Mouse (Mus musculus): ENCODE measurements at regions not wholly inside any gene's neighbourhood (a gene's known extent, or its start where the extent isn't known, plus 50 kb on each side); places are given as distances from the start of the nearest gene placed in this dataset.

DNA sequence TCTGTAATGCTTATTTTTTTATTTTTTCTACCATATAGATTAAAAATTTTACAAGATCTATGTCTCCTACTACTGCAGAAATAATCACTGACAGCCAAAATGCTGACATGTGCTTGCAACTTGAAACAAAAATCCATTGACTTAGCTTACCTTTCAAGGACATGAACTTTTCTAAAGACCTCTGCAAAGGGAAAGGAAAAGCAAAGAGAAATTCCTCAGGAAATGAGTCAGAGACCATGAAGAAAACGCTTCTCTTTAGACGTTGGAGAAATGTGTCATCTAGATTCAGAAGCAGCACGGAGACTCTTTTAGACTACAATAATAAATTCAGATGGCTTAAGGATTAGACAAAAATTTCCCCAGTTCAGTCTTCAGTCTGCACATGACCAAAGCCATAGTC is 2188.6 kb upstream of the Tenm3 start:
- DNase-seq (ENCODE audit: low read depth, low spot score) = peak; percentile 3

DNA sequence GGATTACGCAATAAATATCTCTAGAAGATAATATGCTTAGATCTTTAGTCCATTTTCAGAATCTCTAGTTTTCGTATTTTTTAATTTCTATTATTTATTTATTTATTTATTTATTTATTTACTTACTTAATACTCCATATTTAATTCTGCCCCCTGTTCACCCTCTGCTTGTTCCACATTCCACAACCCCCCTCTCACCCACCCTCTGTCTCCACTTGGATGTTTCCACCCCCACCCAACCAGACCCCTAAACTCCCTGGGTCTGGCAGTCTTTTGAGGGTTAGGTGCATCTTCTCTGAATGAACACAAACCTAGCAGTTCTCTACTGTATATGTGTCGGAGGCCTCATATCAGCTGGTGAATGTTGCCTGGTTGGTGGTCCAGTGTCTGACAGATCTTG is 2166.8 kb upstream of the Tenm3 start:
- DNase-seq (ENCODE audit: low read depth, low spot score) = no peak

DNA sequence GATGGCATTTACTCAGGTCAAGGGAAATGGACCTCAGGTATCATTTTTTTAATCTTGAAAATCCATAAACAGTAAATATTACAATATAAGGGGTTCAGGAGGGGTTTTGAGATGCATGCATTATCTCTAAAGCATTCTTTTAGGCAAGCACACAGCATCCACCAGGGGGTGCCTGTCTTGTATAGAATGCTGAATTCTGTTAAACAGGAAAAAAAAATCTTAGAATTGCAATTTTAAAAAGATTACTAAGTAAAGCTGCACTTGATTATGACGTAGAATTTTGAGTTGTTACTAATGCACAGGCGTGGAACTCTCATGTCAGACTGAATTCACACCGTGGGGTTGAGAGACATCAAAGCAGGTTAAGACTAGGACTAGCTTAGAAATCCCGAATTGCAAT is 2123.6 kb upstream of the Tenm3 start:
- DNase-seq (ENCODE audit: low read depth, low spot score) = peak; percentile 45

DNA sequence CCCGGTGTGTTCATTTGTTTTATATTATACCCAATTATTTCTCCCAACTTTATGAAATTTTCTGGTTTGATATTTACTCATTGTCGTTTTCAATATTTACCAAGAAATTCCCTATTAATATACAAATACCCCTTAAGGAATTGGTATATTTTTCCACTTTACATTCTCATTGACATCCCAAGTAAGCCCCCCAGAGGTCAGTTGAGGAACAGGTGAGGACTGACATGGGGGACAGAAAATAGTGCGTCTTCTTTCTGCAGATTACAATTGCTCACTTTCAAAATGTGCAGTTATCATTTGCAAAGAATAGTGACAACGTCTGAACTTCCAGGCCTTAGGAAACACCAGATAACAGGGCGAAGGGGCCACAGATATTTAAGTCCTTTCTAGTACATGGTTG is 2073.8 kb upstream of the Tenm3 start:
- peak; percentile 25 for DNase-seq (ENCODE audit: low read depth, low spot score)

DNA sequence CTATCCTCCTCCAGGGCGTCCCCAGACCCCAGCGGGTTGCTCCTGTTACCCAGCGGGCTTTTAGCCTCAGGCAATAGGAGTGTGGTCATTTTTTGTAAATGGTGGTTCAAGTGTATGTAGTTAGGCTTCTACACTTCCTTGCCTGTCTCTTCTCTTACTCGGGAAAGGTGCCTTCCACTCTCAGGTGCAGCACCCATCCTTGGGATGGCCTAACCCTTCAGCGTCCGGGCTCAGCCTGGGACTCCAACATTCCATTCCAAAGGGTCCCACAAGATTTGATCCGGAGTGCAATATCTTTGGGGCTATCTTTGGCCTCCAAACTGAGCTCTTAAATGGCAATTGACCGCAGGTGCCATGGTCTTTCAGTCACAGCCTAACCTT is 2073.0 kb upstream of the Tenm3 start:
- DNase-seq (ENCODE audit: low read depth, low spot score) = no peak

DNA sequence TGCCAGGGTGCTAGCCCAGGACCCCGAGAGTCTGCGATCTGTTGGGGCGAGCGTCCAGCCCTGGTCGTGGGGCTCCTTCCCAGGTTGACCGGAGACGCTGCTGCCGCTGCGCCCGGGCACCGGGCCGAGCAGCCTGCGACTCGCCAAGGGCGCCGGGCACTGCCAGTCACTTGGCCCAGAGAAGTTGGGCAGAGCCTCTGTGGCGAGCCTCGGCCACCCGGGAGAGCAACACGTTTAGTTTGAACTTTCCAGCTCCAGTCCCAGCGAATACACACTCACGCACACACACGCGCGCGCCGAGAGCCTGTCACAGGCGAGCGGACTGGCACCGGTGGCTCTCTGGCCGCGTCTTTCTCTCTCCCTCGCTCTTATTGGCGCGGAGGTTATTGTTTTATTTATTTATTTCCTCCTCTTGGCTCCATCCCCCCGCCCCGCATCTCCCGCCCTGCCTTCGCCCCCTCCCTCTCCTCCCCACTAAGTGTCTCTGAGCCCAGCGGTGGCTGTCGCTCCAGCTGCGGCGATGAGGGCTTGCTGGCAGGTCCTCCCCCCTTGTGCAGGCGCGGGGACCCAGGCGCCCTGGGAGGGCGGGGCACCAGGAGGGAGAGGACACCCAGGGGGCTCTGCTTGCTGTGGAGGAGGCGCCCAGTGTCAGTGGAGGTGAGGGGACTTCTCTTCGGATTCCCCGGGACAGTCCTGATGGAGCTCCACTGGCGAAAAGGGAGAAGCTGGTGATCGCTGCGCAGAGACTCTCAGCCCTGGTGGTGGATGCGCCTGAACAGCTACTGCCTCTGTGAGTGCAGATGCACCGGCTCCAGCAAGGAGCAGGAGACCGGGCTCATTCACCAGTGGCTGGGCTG is 2072.4 kb upstream of the Tenm3 start:
- DNase-seq (ENCODE audit: low read depth, low spot score) = peak; percentile 69

DNA sequence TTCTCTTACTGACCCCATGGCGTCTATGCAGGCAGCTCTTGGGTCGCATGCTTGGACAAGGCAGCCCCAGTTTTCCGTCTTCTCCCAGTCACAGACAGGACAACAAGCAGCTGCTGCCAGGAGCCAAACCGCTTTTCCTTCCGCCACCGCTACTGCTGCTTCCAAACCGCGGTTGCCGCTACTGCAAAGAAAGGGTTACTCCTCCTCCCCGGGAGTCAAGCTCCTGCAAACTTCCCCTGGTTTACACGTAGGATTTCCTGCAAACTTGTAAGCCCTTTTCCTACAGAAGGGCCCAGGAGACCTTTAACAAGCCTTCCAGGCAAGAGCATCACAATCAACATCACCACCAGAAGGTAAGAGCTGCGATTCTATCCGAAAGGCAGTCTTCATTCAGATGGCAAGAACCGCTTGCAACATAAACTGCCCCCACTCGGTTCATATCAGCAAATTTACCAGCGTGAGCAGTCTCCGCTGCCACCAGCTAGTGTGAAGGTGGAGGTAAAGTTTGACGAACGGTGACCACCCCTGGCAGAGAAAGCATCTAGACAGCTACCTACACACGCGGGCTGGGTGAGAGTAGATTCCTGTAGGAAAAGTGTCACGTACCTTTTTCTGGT is 2071.6 kb upstream of the Tenm3 start:
- peak; percentile 60 for DNase-seq (ENCODE audit: low read depth, low spot score)

DNA sequence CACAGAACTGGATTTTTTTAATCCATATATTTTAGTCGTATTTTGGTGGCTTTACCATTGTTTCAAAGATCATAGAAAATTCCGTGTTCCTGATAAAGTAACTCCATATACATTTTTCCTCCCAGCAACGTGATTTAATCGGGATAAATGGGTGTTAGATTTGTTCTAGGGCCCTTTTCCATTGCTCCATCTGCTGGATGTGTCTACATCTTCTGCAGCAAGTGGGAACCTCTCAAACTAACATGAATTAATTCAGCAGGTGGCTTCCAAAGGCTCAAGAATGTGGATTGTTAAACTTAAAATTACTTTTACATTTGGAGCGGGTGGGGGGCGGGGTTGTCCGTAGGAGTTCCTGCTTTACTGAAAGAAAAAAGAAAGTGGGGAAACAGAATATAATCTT is 2070.9 kb upstream of the Tenm3 start:
- DNase-seq (ENCODE audit: low read depth, low spot score) = peak; percentile 59

DNA sequence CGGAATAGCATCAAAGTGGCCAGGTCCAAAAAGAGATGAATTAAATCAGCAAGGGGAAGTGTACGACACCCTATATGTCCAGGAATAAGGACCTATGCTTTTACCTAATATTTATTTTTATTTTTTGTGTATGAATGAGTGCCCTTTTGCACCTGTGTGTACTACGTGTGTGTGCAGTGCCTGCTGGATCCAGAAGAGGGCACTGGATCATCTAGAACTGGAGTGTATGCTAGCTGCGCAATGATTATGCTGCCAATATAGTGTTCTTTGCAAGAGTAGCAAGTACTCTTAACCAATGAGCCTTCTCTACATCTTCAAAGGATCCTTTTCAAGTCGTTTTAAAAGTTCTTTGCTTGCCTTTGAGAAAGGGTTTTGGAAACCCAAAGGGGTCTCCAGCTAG is 2034.4 kb upstream of the Tenm3 start:
- no peak for DNase-seq (ENCODE audit: low read depth, low spot score)
